Mouse (Mus musculus) layer of hippocampus, postnatal 14 days (tissue): Measurements from ENCODE around the gene Tm6sf1. TPM values are rescaled to one million over a fixed set of nuclear protein-coding genes. Genes with fewer than 3 reads are reported as not detected.

Experiments used
- DNase-seq, 2 experiments: peaks; one replicate each; pipeline ENCODE4 v3.0.0; 2021 to 2022; ENCODE audit warnings: low spot score in 2 of 2, mixed read lengths in 1 of 2
- total RNA-seq, 2 experiments: library from RNA; stranded (reverse); gene quantifications; 2 replicates each; pipeline ENCODE4 v1.2.3; 2021

The Tm6sf1 gene
- total RNA-seq, 2 experiments from 2014 or later = 15.8 to 22.9 TPM

- no peak for DNase-seq
Observed at GRCm38 (mm10) chr7:81849214-81849613, 9.6 kb upstream of the Tm6sf1 start.

DNA sequence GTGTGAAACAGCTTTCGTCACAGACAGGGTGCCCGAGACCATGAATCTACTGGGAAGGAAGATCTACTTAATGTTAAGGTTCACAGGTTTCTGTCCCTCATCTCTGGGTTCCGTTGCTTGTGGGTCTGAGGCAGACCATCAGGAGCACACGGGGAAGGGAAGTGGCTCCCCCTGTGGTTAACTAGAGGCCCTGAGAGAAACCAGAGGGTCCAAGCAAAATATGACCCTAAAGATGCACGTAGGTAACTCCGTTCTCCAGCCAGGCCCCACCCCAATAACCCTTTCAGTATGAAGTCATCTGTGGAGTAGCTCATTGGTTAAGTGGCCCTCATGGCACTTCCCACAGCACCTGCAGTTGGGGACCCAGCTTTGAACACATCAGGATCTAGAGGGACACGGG is 9.2 kb upstream of the Tm6sf1 start:
- DNase-seq = no peak

GRCm38 (mm10) chr7:81850171-81850570 is 8.6 kb upstream of the Tm6sf1 start:
- no peak for DNase-seq

GRCm38 (mm10) chr7:81851706-81852105 is 7.1 kb upstream of the Tm6sf1 start:
- no peak for DNase-seq

- no peak for DNase-seq
Observed at GRCm38 (mm10) chr7:81854568-81855307, 4.1 kb upstream of the Tm6sf1 start.

- no peak for DNase-seq
Observed at GRCm38 (mm10) chr7:81855694-81856093, 3.1 kb upstream of the Tm6sf1 start, which contains the start of gene Gm10160. TSS of gene Gm10160 (minus strand) at chr7:81855794.

GRCm38 (mm10) chr7:81856221-81856620 is 2.6 kb upstream of the Tm6sf1 start:
- DNase-seq = no peak

GRCm38 (mm10) chr7:81858236-81858635 is 565 bp upstream of the Tm6sf1 start:
- no peak for DNase-seq

DNA sequence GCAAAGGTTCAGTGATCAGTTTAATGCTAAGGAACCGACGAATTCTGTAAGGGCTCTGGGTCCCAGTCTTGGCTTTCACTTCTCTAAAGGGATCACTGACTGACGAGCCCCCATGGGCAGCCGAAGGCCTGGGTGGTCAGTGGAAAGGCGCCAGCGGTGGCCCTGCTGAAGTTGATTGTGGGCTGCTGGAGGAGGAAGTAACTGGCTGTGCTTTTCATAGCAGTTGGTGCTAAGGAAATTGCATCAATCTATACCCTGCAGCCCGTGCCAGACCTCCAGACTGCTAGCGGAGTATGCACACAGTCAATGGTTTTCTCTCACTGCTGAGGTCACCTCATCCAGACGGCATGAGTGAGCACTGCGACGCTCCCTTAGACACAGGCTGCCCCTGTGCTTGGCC is 1.3 kb downstream of the Tm6sf1 start:
- DNase-seq = peak in 1 of 2 experiments; percentile 34

DNA sequence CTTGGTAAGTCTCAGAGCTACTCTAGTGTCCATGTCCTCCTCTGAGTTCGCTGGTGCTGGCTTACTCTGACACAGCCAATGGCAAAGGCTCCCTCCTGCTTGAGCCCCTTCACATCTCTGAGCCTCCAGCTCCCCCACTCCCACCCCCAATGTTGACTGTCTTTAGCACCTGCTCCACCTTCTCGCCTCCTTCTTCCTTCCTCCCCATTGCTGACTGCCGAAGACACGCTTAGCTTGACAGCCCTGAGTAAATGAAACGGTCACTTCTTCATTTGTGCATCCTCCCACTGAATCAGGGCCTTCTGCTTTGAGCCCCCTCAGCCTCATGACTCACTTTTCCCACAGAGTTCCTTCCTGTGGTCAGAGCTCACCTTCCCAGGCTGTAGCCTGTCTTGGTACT is 2.2 kb downstream of the Tm6sf1 start:
- no peak for DNase-seq

- no peak for DNase-seq
Observed at GRCm38 (mm10) chr7:81861461-81861860, 2.7 kb downstream of the Tm6sf1 start.

- no peak for DNase-seq
Observed at GRCm38 (mm10) chr7:81861921-81862320, 3.1 kb downstream of the Tm6sf1 start.

- DNase-seq = peak in 1 of 2 experiments; percentile 26
Observed at GRCm38 (mm10) chr7:81862587-81863583, 4.1 kb downstream of the Tm6sf1 start.

GRCm38 (mm10) chr7:81864552-81864951 is 5.8 kb downstream of the Tm6sf1 start:
- no peak for DNase-seq

- DNase-seq = no peak
Observed at GRCm38 (mm10) chr7:81865937-81866336, 7.1 kb downstream of the Tm6sf1 start.

DNA sequence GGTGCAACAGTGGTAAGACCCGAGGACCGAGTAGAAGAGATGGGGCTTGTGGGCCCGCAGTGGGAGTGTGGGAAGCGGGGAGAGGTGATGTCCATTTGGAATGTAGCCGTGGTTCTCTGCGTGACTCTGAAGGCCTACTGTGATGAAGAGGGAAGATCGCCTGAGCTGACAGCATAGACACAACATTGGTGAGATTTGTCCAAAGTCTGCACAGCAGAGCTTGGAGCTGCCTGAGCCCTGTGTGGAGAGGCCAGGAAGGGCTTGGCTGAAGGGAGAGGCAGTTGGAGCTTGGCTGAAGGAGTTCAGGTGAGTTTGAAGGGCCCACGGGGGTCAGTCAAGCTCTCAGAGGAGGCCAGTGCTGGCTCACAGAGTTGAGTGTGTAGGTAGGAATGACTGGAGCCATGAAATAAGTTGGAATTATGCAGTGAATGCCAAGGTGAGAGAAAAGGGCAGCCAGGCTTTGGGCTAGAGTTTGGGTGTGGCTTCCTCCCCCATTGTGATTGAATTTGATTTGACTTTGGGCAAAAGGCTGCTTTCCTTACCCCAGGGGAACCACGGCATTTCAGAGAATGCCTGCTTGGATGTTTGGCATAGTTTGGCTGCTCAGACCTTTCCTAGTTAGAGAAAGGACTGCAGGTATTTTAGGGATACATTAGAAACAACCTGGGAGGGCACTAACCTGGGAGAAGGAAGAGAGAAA is 8.6 kb downstream of the Tm6sf1 start:
- no peak for DNase-seq

DNA sequence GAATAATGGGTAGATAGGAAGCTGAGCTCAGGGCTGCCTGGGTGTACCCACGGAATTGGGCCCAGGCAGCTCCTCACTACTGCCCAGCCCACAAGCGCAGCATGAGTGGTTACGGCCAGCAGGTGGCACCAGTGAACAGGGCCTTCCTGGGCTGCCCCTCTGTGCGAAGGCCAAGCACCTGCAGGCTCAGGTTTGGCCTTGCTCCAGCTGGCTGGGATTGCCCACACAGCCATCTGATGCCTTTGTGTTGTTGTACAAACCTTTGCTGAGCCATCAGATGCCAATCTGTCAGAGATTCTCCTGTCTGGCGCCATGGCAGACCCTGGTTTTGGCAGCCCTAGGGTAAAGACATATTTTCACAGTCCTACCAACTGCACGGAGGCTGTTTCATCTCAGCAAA is 9.4 kb downstream of the Tm6sf1 start:
- DNase-seq = peak; percentile 78 to 89

DNA sequence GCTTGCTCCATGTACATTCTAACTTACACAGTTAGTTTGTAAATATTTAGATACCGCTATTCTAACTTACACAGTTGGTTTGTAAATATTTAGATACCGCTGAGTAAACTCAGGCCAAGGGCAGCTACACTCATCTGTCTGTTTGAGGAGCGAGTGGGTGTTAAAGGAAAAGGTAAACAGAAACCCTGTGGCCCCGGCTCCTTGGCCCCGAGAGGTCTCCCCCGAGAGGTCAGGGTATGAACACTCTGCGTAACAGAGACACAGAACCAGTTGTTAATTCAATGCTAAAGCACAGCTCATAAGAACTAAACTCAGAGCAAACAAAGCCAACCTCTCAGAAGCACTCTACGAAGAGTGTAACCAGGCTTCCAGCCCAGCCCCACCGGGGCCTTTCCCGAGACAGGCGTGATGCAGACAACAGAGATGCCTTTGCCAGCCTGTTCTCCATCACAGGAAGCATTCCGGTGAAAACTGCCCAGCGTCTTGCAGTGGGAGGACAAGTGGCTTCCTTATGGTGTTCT is 13.8 kb downstream of the Tm6sf1 start:
- DNase-seq = no peak

- no peak for DNase-seq
Observed at GRCm38 (mm10) chr7:81873807-81874206, 15.0 kb downstream of the Tm6sf1 start.

DNA sequence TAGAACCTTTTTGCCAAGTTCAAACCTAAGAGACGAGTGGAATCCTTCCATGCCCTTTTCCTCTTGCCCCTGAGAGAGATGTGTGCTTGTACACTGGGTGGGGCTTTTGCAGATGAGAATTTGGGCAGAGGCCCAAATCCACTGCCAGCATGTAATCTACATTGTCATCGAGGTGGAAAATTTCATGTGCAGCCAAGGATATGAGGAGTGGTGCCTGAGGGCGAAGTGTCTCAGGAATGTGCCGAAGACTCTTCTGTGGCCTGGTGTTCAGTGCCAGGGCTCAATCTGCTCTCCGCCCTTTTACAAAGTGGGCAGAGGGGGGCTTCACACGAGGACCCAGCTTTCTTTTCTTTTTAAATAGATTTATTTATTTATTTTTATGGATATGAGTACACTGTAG is 15.8 kb downstream of the Tm6sf1 start:
- no peak for DNase-seq

GRCm38 (mm10) chr7:81875372-81875771 is 16.6 kb downstream of the Tm6sf1 start:
- DNase-seq = no peak
